Mouse (Mus musculus) adrenal gland, adult 2 months (tissue): ENCODE results near the gene 1700011L22Rik. TPM values are rescaled to one million over a fixed set of nuclear protein-coding genes. Genes with fewer than 3 reads are reported as not detected.

Experiments
- DNase-seq: peaks from one replicate; pipeline ENCODE4 v3.0.0; 2021
- long read RNA-seq: library from polyadenylated mRNA; stranded (forward); transcript quantifications from one replicate; pipeline ENCODE4 v2.0.0, GENCODE M21; 2021
- polyA plus RNA-seq: library from polyadenylated mRNA; depleted of rRNA; stranded (reverse); fragments of >200 nt; gene quantifications from 2 replicates; pipeline ENCODE4 v1.2.3, GENCODE M21; 2012; rRNA removed
- total RNA-seq, 2 experiments: library from RNA; stranded (reverse); gene quantifications; 2 replicates each; pipeline ENCODE4 v1.2.3; 2021

Gene 1700011L22Rik
- total RNA-seq: not detected
- polyA plus RNA-seq: not detected in 2 replicates
- long read RNA-seq: 0 reads

- DNase-seq: no peak
Observed at GRCm38 (mm10) chr8:79248470-79248869, at the start of gene 1700011L22Rik. TSS of gene 1700011L22Rik (minus strand) at chr8:79248570.

- DNase-seq: peak; percentile 76
Observed at GRCm38 (mm10) chr8:79297763-79298162, 49.4 kb upstream of the 1700011L22Rik start.

- DNase-seq: no peak
Observed at GRCm38 (mm10) chr8:79295276-79296105, 47.1 kb upstream of the 1700011L22Rik start.

- DNase-seq: peak; percentile 99
Observed at GRCm38 (mm10) chr8:79294610-79295275, 46.4 kb upstream of the 1700011L22Rik start, which contains the start of gene Mmaa. TSS of gene Mmaa (minus strand) at chr8:79294937.

GRCm38 (mm10) chr8:79293841-79294240 is 45.5 kb upstream of the 1700011L22Rik start:
- DNase-seq: no peak

- no peak for DNase-seq
Observed at GRCm38 (mm10) chr8:79292712-79293264, 44.4 kb upstream of the 1700011L22Rik start.

- no peak for DNase-seq
Observed at GRCm38 (mm10) chr8:79289592-79289991, 41.2 kb upstream of the 1700011L22Rik start.

GRCm38 (mm10) chr8:79288681-79289080 is 40.3 kb upstream of the 1700011L22Rik start:
- no peak for DNase-seq

- DNase-seq: no peak
Observed at GRCm38 (mm10) chr8:79288250-79288649, 39.9 kb upstream of the 1700011L22Rik start.

- no peak for DNase-seq
Observed at GRCm38 (mm10) chr8:79286424-79286823, 38.1 kb upstream of the 1700011L22Rik start.

GRCm38 (mm10) chr8:79284626-79285025 is 36.3 kb upstream of the 1700011L22Rik start:
- DNase-seq: no peak

GRCm38 (mm10) chr8:79281376-79281890 is 33.1 kb upstream of the 1700011L22Rik start:
- DNase-seq: no peak

- no peak for DNase-seq
Observed at GRCm38 (mm10) chr8:79277264-79277870, 29.0 kb upstream of the 1700011L22Rik start.

- DNase-seq: no peak
Observed at GRCm38 (mm10) chr8:79274940-79275339, 26.6 kb upstream of the 1700011L22Rik start.

GRCm38 (mm10) chr8:79273776-79274175 is 25.4 kb upstream of the 1700011L22Rik start:
- DNase-seq: no peak

- DNase-seq: no peak
Observed at GRCm38 (mm10) chr8:79272676-79273075, 24.3 kb upstream of the 1700011L22Rik start.

- DNase-seq: no peak
Observed at GRCm38 (mm10) chr8:79268921-79269320, 20.6 kb upstream of the 1700011L22Rik start.

- no peak for DNase-seq
Observed at GRCm38 (mm10) chr8:79261920-79262319, 13.6 kb upstream of the 1700011L22Rik start.

- no peak for DNase-seq
Observed at GRCm38 (mm10) chr8:79256076-79256705, 7.8 kb upstream of the 1700011L22Rik start.

- no peak for DNase-seq
Observed at GRCm38 (mm10) chr8:79253742-79254141, 5.4 kb upstream of the 1700011L22Rik start.

- DNase-seq: no peak
Observed at GRCm38 (mm10) chr8:79243422-79243821, 4.9 kb downstream of the 1700011L22Rik start.

GRCm38 (mm10) chr8:79239996-79240395 is 8.4 kb downstream of the 1700011L22Rik start:
- DNase-seq: no peak
